ENCODE assay signal across 21 mouse cellular contexts in genomic region chr4:105992581-105993127, GRCm38 (mm10).
DNase-seq lines count a peak whose midpoint lies in the region; ATAC-seq and TF ChIP-seq lines count a peak whose summit lies in the region.
"Had no signal": no experiment of that assay in that cellular context is flagged by ENCODE, and none has a peak within 500 bp of the region (broad histone marks: within the 10 kb centered on the region; RNA-seq: fewer than 3 reads in every experiment).

No protein-coding gene starts in this region.

- no peak for TF ChIP-seq POLR2A in limb, embryonic 14.5 days (IDR thresholded peaks at IDR 0.05; ENCODE audit: borderline replicate concordance, extremely low read depth, insufficient read depth, insufficient read length)

- no peaks in the 10 kb centered on the region for H3K4me1 ChIP-seq in intestine, postnatal 0 days (replicated peaks; ENCODE audit: control insufficient read depth, insufficient read depth, low read length)
- no peaks in the 10 kb centered on the region for H3K4me1 ChIP-seq in intestine, embryonic 16.5 days (ENCODE audit: control insufficient read depth, insufficient read depth, low read length)
- H3K4me1 ChIP-seq in limb, embryonic 14.5 days (ENCODE audit: control insufficient read depth, insufficient read depth, low read length): peaks cover 27% of the 10 kb centered on the region
- H3K4me1 ChIP-seq in hindbrain, embryonic 16.5 days (ENCODE audit: control insufficient read depth, insufficient read depth, low read depth, low read length): no peaks in the 10 kb centered on the region
- H3K4me1 ChIP-seq: heart, embryonic 15.5 days; intestine, embryonic 15.5 days; neural tube, embryonic 12.5 days had no signal

- no peak overlapping the region for H3K27ac ChIP-seq in intestine, postnatal 0 days (ENCODE audit: low read depth, low read length)
- no peak overlapping the region for H3K27ac ChIP-seq in intestine, embryonic 16.5 days (ENCODE audit: low read length)
- no peak overlapping the region; the same call in none of the 2 replicates for H3K27ac ChIP-seq in limb, embryonic 14.5 days (replicated peaks; ENCODE audit: low read depth, low read length)
- H3K27ac ChIP-seq in hindbrain, embryonic 16.5 days (ENCODE audit: low read depth, low read length): no peak overlapping the region
- H3K27ac ChIP-seq: forebrain, embryonic 15.5 days; heart, embryonic 15.5 days; hindbrain, embryonic 12.5 days; intestine, embryonic 15.5 days; neural tube, embryonic 12.5 days; stomach, embryonic 15.5 days had no signal

- H3K4me2 ChIP-seq in intestine, postnatal 0 days (replicated peaks; ENCODE audit: low read depth): no peak overlapping the region
- no peak overlapping the region for H3K4me2 ChIP-seq in intestine, embryonic 16.5 days (ENCODE audit: low read depth, low read length)
- no peak overlapping the region for H3K4me2 ChIP-seq in limb, embryonic 14.5 days (replicated peaks; ENCODE audit: low read depth, low read length, severe bottlenecking)
- H3K4me2 ChIP-seq in hindbrain, embryonic 16.5 days (ENCODE audit: low read length): no peak overlapping the region
- H3K4me2 ChIP-seq: forebrain, embryonic 15.5 days; heart, embryonic 15.5 days; hindbrain, embryonic 12.5 days; intestine, embryonic 15.5 days; liver, embryonic 11.5 days; midbrain, embryonic 11.5 days; neural tube, embryonic 12.5 days; stomach, embryonic 15.5 days had no signal

- H3K9me3 ChIP-seq in intestine, postnatal 0 days (ENCODE audit: control insufficient read depth): no peaks in the 10 kb centered on the region
- H3K9me3 ChIP-seq in intestine, embryonic 16.5 days (ENCODE audit: control insufficient read depth, low read length): no peaks in the 10 kb centered on the region
- no peaks in the 10 kb centered on the region for H3K9me3 ChIP-seq in limb, embryonic 14.5 days (ENCODE audit: control insufficient read depth, low read length)
- no peaks in the 10 kb centered on the region for H3K9me3 ChIP-seq in hindbrain, embryonic 16.5 days (ENCODE audit: control insufficient read depth, low read length)
- H3K9me3 ChIP-seq: forebrain, embryonic 15.5 days; heart, embryonic 15.5 days; hindbrain, embryonic 12.5 days; intestine, embryonic 15.5 days; neural tube, embryonic 12.5 days; stomach, embryonic 15.5 days had no signal

- no peaks in the 10 kb centered on the region for H3K36me3 ChIP-seq in intestine, postnatal 0 days (ENCODE audit: control insufficient read depth, insufficient read depth)
- H3K36me3 ChIP-seq in intestine, embryonic 16.5 days (ENCODE audit: control insufficient read depth, insufficient read depth, low read length): no peaks in the 10 kb centered on the region
- H3K36me3 ChIP-seq in limb, embryonic 14.5 days (ENCODE audit: control insufficient read depth, insufficient read depth, low read length): no peaks in the 10 kb centered on the region
- no peaks in the 10 kb centered on the region for H3K36me3 ChIP-seq in hindbrain, embryonic 16.5 days (ENCODE audit: control insufficient read depth, insufficient read depth, low read length)
- H3K36me3 ChIP-seq: forebrain, embryonic 15.5 days; heart, embryonic 15.5 days; hindbrain, embryonic 12.5 days; intestine, embryonic 15.5 days; neural tube, embryonic 12.5 days; stomach, embryonic 15.5 days had no signal

- peak; percentile 33 for TF ChIP-seq CTCF in intestine, postnatal 0 days (IDR thresholded peaks at IDR 0.05; ENCODE audit: low read depth)

- peak; percentile 55 for DNase-seq in gastrocnemius, adult 18-20 months (ENCODE audit: low spot score)
- DNase-seq in gastrocnemius, adult 8-10 months (ENCODE audit: low spot score in 2 of 2): no peak
- DNase-seq in adipocyte (ENCODE audit: low spot score): peak; percentile 42
- peak; percentile 33 for DNase-seq in limb, embryonic 14.5 days (ENCODE audit: low spot score)
- DNase-seq in kidney, adult 8-10 months: no peak
- DNase-seq: adrenal gland, adult 8-10 months; cerebellum, adult 11 months; cerebellum, postnatal 14 days; embryo, embryonic 11 days; kidney, postnatal 36 days had no signal

- H3K4me3 ChIP-seq in intestine, postnatal 0 days (ENCODE audit: low read depth, low read length): no peak overlapping the region
- H3K4me3 ChIP-seq in intestine, embryonic 16.5 days (ENCODE audit: low read length): no peak overlapping the region
- H3K4me3 ChIP-seq in limb, embryonic 14.5 days (replicated peaks; ENCODE audit: low read length): no peak overlapping the region
- no peak overlapping the region for H3K4me3 ChIP-seq in hindbrain, embryonic 16.5 days (ENCODE audit: low read length)
- H3K4me3 ChIP-seq: forebrain, embryonic 15.5 days; heart, embryonic 15.5 days; hindbrain, embryonic 12.5 days; intestine, embryonic 15.5 days; neural tube, embryonic 12.5 days; stomach, embryonic 15.5 days had no signal

- H3K9ac ChIP-seq in intestine, postnatal 0 days (ENCODE audit: low read depth, low read length): no peak overlapping the region
- no peak overlapping the region for H3K9ac ChIP-seq in intestine, embryonic 16.5 days (ENCODE audit: low read depth, low read length)
- H3K9ac ChIP-seq in limb, embryonic 14.5 days (ENCODE audit: low read depth, low read length, severe bottlenecking): no peak overlapping the region
- H3K9ac ChIP-seq in hindbrain, embryonic 16.5 days (ENCODE audit: low read depth, low read length): no peak overlapping the region
- H3K9ac ChIP-seq: forebrain, embryonic 15.5 days; heart, embryonic 15.5 days; hindbrain, embryonic 12.5 days; intestine, embryonic 15.5 days; neural tube, embryonic 12.5 days; stomach, embryonic 15.5 days had no signal

- no peaks in the 10 kb centered on the region for H3K27me3 ChIP-seq in intestine, postnatal 0 days (replicated peaks; ENCODE audit: control insufficient read depth, insufficient read depth, low read length)
- H3K27me3 ChIP-seq in intestine, embryonic 16.5 days (replicated peaks; ENCODE audit: control insufficient read depth, insufficient read depth, low read length): no peaks in the 10 kb centered on the region
- no peaks in the 10 kb centered on the region for H3K27me3 ChIP-seq in limb, embryonic 14.5 days (ENCODE audit: control insufficient read depth, insufficient read depth, low read length)
- no peaks in the 10 kb centered on the region for H3K27me3 ChIP-seq in hindbrain, embryonic 16.5 days (replicated peaks; ENCODE audit: control insufficient read depth, insufficient read depth, low read length)
- H3K27me3 ChIP-seq: forebrain, embryonic 15.5 days; heart, embryonic 15.5 days; hindbrain, embryonic 12.5 days; intestine, embryonic 15.5 days; neural tube, embryonic 12.5 days; stomach, embryonic 15.5 days had no signal

- no peak for ATAC-seq in intestine, postnatal 0 days
- no peak for ATAC-seq in intestine, embryonic 16.5 days
- no peak for ATAC-seq in limb, embryonic 14.5 days (ENCODE audit: low FRiP score, low read depth)
- ATAC-seq in hindbrain, embryonic 16.5 days: no peak
- ATAC-seq: forebrain, embryonic 15.5 days; intestine, embryonic 15.5 days had no signal

- WGBS in intestine, postnatal 0 days: 76% methylated on average over 6 of the region's 6 CpGs
- WGBS in intestine, embryonic 16.5 days: 82% methylated on average over 6 of the region's 6 CpGs
- 59% methylated on average over 6 of the region's 6 CpGs for WGBS in limb, embryonic 14.5 days
- 82% methylated on average over 6 of the region's 6 CpGs for WGBS in hindbrain, embryonic 16.5 days

Comparison
In these comparisons a context has a peak if more than half of its experiments do, and no peak if none do; other contexts are left out.
1. DNase-seq: peak in gastrocnemius, adult 18-20 months (single experiment), adipocyte (single experiment) and limb, embryonic 14.5 days (single experiment); none in gastrocnemius, adult 8-10 months (0 of 2) and kidney, adult 8-10 months (0 of 2).